Mouse (Mus musculus): ENCODE measurements at regions not wholly inside any gene's neighbourhood (a gene's known extent, or its start where the extent isn't known, plus 50 kb on each side); places are given as distances from the start of the nearest gene placed in this dataset.

DNA sequence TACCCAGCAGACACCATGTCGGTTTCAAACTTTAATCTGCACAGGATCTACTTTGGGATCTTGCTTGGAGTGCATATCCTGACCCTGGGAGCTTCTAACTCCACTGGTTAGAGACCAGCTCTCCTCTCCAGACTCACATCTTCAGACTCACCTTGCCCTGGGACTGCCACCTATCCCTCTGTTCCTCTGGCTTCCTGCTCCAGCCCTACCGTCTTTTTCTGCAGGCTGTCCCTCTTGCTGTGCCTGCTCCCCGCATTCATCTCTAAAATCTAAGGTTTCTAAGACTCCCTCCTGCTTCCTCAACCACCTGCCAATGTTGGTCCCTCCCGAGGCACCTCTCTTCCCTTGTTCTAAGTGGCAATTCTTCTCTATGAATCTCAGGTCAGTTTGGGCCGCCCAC, 233.2 kb downstream of the Plpp3 start:
- in situ Hi-C loops (cut with MboI, MseI): no loop called here

GRCm38 (mm10) chr4:105394366-105394765, 237.2 kb downstream of the Plpp3 start:
- in situ Hi-C loops (cut with MboI, MseI): no loop called here

- in situ Hi-C loops (cut with MboI, MseI): no loop called here
Measured at GRCm38 (mm10) chr4:105397451-105397850, 240.3 kb downstream of the Plpp3 start.

- in situ Hi-C loops (cut with MboI, MseI): no loop called here
Measured at GRCm38 (mm10) chr4:105402021-105402420, 244.9 kb downstream of the Plpp3 start.

DNA sequence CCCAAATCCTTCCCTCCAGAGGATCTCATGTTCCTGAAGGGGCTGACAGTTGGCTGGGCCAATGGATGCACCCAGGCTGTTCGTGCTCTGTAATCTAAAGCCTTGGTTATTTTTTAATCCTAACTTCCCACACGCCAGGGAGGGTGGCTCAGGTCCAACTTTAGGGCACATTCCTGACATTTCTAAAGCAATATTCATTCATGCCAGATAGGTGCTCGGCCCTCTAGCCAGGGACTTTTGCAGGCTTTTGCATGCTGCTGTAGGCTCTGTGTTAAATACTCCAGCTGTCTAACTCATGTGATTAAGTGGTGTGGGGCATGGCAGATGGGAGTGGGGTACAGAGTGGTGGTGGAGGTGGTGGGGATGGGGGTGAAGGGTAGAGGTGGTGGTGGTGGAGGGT, 246.0 kb downstream of the Plpp3 start:
- in situ Hi-C loops (cut with MboI, MseI): no loop called here

GRCm38 (mm10) chr4:105403686-105404085, 246.5 kb downstream of the Plpp3 start:
- in situ Hi-C loops (cut with MboI, MseI): no loop called here

DNA sequence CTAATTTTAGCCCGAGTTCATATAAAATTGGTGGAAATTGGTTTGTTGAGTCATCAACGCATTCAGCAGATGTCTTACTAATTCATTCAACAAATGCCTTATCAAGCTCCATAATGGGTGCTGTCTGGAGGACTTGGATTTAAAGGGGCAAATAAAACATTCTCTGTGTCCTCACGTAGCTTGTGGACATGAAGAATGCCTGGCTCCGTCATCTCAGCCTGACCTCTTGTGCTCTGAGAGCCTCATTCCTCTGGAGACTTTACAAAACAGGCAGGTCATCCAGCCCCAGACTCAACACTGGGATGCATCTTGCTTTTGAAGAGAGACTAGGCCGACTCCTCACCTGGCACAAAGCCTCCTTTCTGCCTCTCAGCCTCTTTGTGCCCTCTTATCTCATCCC, 248.6 kb downstream of the Plpp3 start:
- in situ Hi-C loops (cut with MboI, MseI): no loop called here

DNA sequence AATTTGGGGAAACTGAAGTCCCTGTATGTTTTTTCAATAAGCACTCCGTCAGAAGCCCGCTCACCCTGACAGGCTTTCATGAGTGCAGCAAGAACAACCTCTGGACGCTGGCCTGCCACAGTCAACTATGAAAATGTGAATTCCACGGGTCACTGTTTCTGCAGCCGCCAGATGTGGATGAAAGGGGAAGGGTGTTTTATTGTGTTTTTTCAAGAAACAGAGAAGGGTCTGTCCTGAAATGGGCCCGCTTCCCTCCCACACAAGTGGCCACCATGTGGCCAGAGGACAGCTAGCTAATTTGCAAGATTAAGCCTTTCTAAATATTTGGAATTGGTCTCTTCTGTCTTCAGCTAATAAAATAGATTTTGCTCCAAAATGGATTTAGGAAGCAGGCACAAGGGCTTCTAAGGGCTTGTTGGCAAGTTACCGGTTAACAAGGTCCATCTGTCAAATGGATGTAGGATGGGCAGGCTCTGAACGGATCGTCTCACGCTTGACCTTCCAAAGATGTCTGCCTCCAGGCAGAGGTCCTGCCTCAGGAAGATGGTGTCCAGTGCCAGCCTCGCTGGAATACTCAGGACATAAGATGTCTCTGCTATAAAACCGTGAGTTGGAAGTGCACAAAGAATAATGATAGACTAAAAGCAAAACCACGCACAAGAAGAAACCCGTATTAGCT, 249.8 kb downstream of the Plpp3 start:
- in situ Hi-C loops (cut with MboI, MseI): no loop called here

GRCm38 (mm10) chr4:105408896-105409295, 251.7 kb downstream of the Plpp3 start:
- in situ Hi-C loops (cut with MboI, MseI): no loop called here

GRCm38 (mm10) chr4:105417166-105417565, 260.0 kb downstream of the Plpp3 start:
- in situ Hi-C loops (cut with MboI, MseI): no loop called here

DNA sequence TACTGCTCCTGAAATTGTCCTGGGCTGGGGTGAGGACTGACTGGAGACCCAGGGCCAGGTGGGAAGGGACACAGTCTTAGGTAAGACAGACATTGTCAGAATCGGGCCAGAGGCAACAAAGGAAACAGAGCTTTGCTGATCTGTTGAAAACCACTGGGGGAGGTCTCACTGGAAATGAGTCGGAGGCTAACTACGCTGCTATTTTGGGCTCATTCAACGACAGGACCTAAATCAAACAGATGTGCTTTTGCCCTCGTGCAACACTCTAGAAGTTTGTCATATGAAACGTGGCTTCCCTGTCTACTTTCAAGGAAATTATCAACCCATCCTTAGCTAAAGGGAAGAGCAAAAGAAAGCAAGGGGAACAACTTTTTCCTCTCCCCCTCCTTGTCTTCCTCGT, 265.3 kb downstream of the Plpp3 start:
- in situ Hi-C loops (cut with MboI, MseI): no loop called here

- in situ Hi-C loops (cut with MboI, MseI): no loop called here
Measured at GRCm38 (mm10) chr4:105423727-105424201, 266.6 kb downstream of the Plpp3 start.

- in situ Hi-C loops (cut with MboI, MseI): no loop called here
Measured at GRCm38 (mm10) chr4:105425086-105425485, 267.9 kb downstream of the Plpp3 start.

DNA sequence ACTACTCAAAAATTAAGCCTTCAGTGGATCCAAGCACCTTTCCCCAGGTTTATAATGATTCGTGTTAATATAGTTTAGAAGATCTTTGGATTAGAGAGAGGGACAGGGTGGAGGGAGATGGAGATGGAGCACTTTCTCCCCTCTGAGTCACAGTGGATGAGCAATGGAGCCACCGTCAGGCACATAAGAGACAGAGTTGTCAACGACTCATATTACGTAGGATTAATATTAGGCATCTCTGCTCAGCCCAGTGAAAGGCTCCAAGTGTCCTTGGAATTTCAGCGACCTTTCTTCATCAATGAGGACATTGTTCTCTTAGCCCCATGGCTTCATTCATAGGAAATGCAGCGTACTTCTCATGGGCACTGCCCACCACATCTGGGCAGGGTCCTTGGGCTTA, 270.4 kb downstream of the Plpp3 start:
- in situ Hi-C loops (cut with MboI, MseI): no loop called here

DNA sequence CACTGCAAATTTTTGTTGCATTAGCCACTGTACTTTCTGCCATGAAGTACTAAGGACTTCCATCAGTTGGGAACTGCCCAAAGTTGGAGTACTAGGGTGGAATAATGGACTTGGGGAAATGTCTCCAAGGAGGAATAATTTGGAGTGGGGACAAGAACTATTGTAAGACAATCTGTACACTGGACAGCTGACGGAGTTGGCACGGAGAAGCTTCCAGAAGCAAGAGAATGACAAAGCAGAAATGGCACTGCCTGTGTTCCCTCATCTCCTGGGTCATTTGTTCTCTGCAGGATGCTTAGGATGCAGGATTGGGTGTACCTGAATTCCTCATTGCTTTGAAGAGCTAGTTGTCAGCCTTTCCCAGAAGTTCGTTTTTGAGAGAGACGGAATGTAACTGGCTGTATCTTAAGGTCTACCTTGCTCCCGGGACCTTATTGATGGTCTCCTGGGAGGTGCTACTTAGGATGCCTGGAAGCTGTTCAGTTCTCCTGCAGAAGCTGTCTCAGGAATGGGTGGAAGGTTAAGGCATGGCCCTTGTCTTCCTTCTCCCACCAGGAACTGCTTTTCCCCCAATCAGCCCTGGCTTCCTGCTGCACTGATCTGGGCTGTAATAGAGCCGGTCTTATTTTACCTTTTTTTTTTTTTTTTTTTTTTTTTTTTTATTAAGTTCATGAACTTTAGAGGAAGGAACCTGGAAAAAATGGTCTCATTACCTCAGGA, 272.4 kb downstream of the Plpp3 start:
- in situ Hi-C loops (cut with MboI, MseI): no loop called here

GRCm38 (mm10) chr4:105432461-105432860, 275.3 kb downstream of the Plpp3 start:
- in situ Hi-C loops (cut with MboI, MseI): no loop called here

DNA sequence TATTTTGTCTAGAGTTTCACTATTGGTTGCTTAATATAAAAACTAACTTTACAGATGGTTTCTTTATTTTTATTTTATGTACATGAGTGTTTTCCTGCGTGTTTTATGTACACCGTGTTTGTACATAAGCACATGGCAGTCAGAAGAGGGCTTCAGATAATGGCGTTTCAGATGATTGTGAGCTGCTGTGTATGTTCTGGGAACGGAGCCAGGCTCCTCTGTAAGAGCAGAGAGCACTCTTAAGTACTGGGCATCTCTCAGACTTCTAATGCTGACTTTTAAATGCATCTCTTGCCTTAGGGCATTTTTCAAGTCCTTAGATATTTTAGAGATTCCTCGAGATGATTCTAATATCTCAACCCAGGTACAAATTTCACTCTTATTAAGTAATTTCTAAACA, 280.0 kb downstream of the Plpp3 start:
- in situ Hi-C loops (cut with MboI, MseI): no loop called here

- in situ Hi-C loops (cut with MboI, MseI): no loop called here
Measured at GRCm38 (mm10) chr4:105449046-105449860, 292.1 kb downstream of the Plpp3 start.

DNA sequence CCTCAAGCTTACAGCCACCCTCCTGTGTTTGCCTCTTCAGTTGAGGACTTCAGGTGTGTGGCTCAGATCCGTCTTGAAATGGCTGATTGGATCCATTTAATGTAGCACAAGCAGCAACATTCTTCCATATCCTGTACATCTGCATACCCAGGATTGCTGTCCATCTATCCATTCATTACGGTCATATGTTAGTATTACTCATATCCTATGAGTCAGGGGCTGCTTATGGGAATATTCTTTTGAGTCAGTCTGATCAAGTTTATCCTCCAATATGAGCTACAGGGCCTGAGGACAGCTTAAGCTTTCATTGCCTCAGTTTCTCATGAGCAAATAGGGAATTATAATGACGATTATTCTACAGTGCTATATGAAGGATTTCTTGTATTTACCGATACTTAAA, 293.7 kb downstream of the Plpp3 start:
- in situ Hi-C loops (cut with MboI, MseI): no loop called here

- in situ Hi-C loops (cut with MboI, MseI): no loop called here
Measured at GRCm38 (mm10) chr4:105451871-105452270, 294.7 kb downstream of the Plpp3 start.

DNA sequence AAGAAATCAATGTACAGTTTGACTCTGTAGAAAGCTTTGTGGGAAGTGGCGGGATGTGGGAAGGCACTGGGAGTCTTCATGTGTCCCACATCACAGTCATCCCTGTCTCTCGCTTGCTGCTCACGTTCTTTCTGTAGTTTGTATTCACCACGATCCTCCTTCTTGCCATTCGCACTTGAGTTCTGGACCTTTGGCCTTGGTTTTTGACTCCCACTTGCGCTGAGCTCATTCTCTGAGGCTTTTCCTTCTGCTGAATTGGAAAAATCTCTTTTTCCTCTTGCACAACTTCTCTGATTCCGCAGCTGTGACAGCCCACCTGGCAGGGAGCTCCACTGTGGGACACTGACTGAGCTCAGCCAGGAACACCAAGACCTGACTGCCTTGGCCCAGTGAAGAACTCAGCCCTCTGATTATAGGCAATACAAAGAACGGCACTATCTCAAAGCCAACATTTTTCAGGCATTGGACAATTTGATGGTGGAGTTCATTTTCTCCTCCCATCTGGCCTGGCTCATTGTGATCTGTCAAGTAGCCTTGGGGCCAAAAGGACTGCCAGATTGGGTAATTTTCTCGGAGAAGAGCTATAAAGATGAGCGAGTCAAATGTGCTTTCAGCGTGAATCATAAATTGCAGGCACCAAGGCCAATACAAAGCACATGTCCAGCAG, 299.9 kb downstream of the Plpp3 start:
- in situ Hi-C loops (cut with MboI, MseI): no loop called here
